In genomic region chr9:60480052-60480451, GRCm38 (mm10) we compare ENCODE assay signal across 13 mouse cellular contexts. TPM values are rescaled to one million over a fixed set of nuclear protein-coding genes. Genes with fewer than 3 reads are reported as not detected.
A peak's percentile ranks its signal among the peaks of the same experiment; 100 is the strongest.
DNase-seq lines count a peak whose midpoint lies in the region; ATAC-seq and TF ChIP-seq lines count a peak whose summit lies in the region.
"Had no signal": no experiment of that assay in that cellular context is flagged by ENCODE, and none has a peak within 500 bp of the region (broad histone marks: within the 10 kb centered on the region; RNA-seq: fewer than 3 reads in every experiment).

No protein-coding gene starts in this region.

- no peak for TF ChIP-seq POLR2A in liver, adult 2 months (IDR thresholded peaks at IDR 0.05; ENCODE audit: extremely low read depth, insufficient read depth, low read length)

- H3K27ac ChIP-seq in liver, adult 2 months (replicated peaks; ENCODE audit: insufficient read depth, low read depth, low read length): no peak overlapping the region
- H3K27ac ChIP-seq in liver, embryonic 11.5 days (ENCODE audit: low read depth, low read length): no peak overlapping the region
- H3K27ac ChIP-seq in forebrain, embryonic 16.5 days (ENCODE audit: low read length): no peak overlapping the region
- no peak overlapping the region for H3K27ac ChIP-seq in intestine, postnatal 0 days (ENCODE audit: low read depth, low read length)
- H3K27ac ChIP-seq: embryonic facial prominence, embryonic 15.5 days; heart, adult 2 months; midbrain, embryonic 12.5 days had no signal

- H3K4me3 ChIP-seq in liver, adult 2 months (ENCODE audit: insufficient read depth, low read depth, low read length): no peak overlapping the region
- H3K4me3 ChIP-seq in liver, embryonic 11.5 days (ENCODE audit: low read depth, low read length): no peak overlapping the region
- no peak overlapping the region for H3K4me3 ChIP-seq in forebrain, embryonic 16.5 days (replicated peaks; ENCODE audit: low read length)
- H3K4me3 ChIP-seq in intestine, postnatal 0 days (ENCODE audit: low read depth, low read length): no peak overlapping the region
- H3K4me3 ChIP-seq: embryonic facial prominence, embryonic 15.5 days; heart, adult 2 months; midbrain, embryonic 12.5 days had no signal

- no peaks in the 10 kb centered on the region for H3K9me3 ChIP-seq in liver, embryonic 11.5 days (ENCODE audit: control insufficient read depth, low read length)
- H3K9me3 ChIP-seq in forebrain, embryonic 16.5 days (ENCODE audit: control insufficient read depth, low read length): no peaks in the 10 kb centered on the region
- H3K9me3 ChIP-seq in intestine, postnatal 0 days (ENCODE audit: control insufficient read depth): no peaks in the 10 kb centered on the region
- H3K9me3 ChIP-seq: embryonic facial prominence, embryonic 15.5 days; midbrain, embryonic 12.5 days had no signal

- no peak for ATAC-seq in liver, embryonic 11.5 days (replicated peaks; ENCODE audit: low FRiP score)
- ATAC-seq in forebrain, embryonic 16.5 days: peak; percentile 75
- no peak for ATAC-seq in intestine, postnatal 0 days

- 82% methylated on average over 3 of the region's 3 CpGs for WGBS in liver, adult 2 months
- 76% methylated on average over 3 of the region's 3 CpGs for WGBS in liver, embryonic 11.5 days
- 38% methylated on average over 3 of the region's 3 CpGs for WGBS in forebrain, embryonic 16.5 days
- 61% methylated on average over 3 of the region's 3 CpGs for WGBS in intestine, postnatal 0 days

- peaks cover 3% of the 10 kb centered on the region; the same call in 1 of the 2 replicates for H3K4me1 ChIP-seq in liver, adult 2 months (ENCODE audit: control insufficient read depth, insufficient read depth, low read length)
- no peaks in the 10 kb centered on the region; the same call in 1 of the 2 replicates for H3K4me1 ChIP-seq in liver, embryonic 11.5 days (replicated peaks; ENCODE audit: control insufficient read depth, insufficient read depth, low read length)
- peaks cover 10% of the 10 kb centered on the region for H3K4me1 ChIP-seq in forebrain, embryonic 16.5 days (replicated peaks; ENCODE audit: control insufficient read depth, insufficient read depth, low read length)
- H3K4me1 ChIP-seq in intestine, postnatal 0 days (replicated peaks; ENCODE audit: control insufficient read depth, insufficient read depth, low read length): 0 out of 2 replicates have a peak, but pooled peaks cover 3% of the 10 kb centered on the region
- H3K4me1 ChIP-seq: midbrain, embryonic 12.5 days had no signal

- no peaks in the 10 kb centered on the region for H3K79me2 ChIP-seq in liver, adult 2 months (ENCODE audit: control insufficient read depth, insufficient read depth, low read length)

- no peak overlapping the region for H3K9ac ChIP-seq in liver, adult 2 months (ENCODE audit: low read depth, low read length)
- no peak overlapping the region for H3K9ac ChIP-seq in liver, embryonic 11.5 days (ENCODE audit: low read depth, low read length)
- H3K9ac ChIP-seq in forebrain, embryonic 16.5 days (replicated peaks; ENCODE audit: low read depth, low read length): no peak overlapping the region
- H3K9ac ChIP-seq in intestine, postnatal 0 days (ENCODE audit: low read depth, low read length): no peak overlapping the region
- H3K9ac ChIP-seq: embryonic facial prominence, embryonic 15.5 days; midbrain, embryonic 12.5 days had no signal

- TF ChIP-seq CTCF in liver, adult 2 months (IDR thresholded peaks at IDR 0.05; ENCODE audit: low read depth, low read length): no peak
- no peak for TF ChIP-seq CTCF in intestine, postnatal 0 days (IDR thresholded peaks at IDR 0.05; ENCODE audit: low read depth)

- H3K36me3 ChIP-seq in liver, adult 2 months (ENCODE audit: control insufficient read depth, insufficient read depth, low read length): no peaks in the 10 kb centered on the region
- no peaks in the 10 kb centered on the region for H3K36me3 ChIP-seq in liver, embryonic 11.5 days (ENCODE audit: control insufficient read depth, insufficient read depth, low read length)
- no peaks in the 10 kb centered on the region for H3K36me3 ChIP-seq in forebrain, embryonic 16.5 days (ENCODE audit: control insufficient read depth, insufficient read depth)
- H3K36me3 ChIP-seq in intestine, postnatal 0 days (ENCODE audit: control insufficient read depth, insufficient read depth): no peaks in the 10 kb centered on the region
- H3K36me3 ChIP-seq: embryonic facial prominence, embryonic 15.5 days; midbrain, embryonic 12.5 days had no signal

- DNase-seq in frontal cortex, adult 2 months (ENCODE audit: extremely low spot score in 1 of 2, low spot score in 1 of 2): peak; percentile 5 to 34
- DNase-seq in frontal cortex, postnatal 36 days (ENCODE audit: low spot score in 2 of 2): no peak
- DNase-seq in liver, adult 2 months (ENCODE audit: extremely low read depth, low read depth, low spot score): peak; percentile 9
- DNase-seq in liver, embryonic 11.5 days (ENCODE audit: low spot score): no peak
- DNase-seq in lung, postnatal 25 days (ENCODE audit: low spot score): peak; percentile 18
- DNase-seq in urinary bladder, adult 2 months (ENCODE audit: low spot score): no peak
- DNase-seq: cerebellum, adult 9-11 months had no signal

- peaks cover 2% of the 10 kb centered on the region; the same call in 1 of the 2 replicates for H3K27me3 ChIP-seq in liver, adult 2 months (ENCODE audit: control insufficient read depth, insufficient read depth, low read length)
- H3K27me3 ChIP-seq in liver, embryonic 11.5 days (replicated peaks; ENCODE audit: control insufficient read depth, insufficient read depth, low read length): no peaks in the 10 kb centered on the region
- H3K27me3 ChIP-seq in forebrain, embryonic 16.5 days (replicated peaks; ENCODE audit: control insufficient read depth, insufficient read depth, low read length): no peaks in the 10 kb centered on the region
- no peaks in the 10 kb centered on the region for H3K27me3 ChIP-seq in intestine, postnatal 0 days (replicated peaks; ENCODE audit: control insufficient read depth, insufficient read depth, low read length)
- H3K27me3 ChIP-seq: embryonic facial prominence, embryonic 15.5 days; midbrain, embryonic 12.5 days had no signal

- no peak overlapping the region for H3K4me2 ChIP-seq in liver, embryonic 11.5 days
- no peak overlapping the region for H3K4me2 ChIP-seq in forebrain, embryonic 16.5 days (ENCODE audit: low read length)
- no peak overlapping the region for H3K4me2 ChIP-seq in intestine, postnatal 0 days (replicated peaks; ENCODE audit: low read depth)
- H3K4me2 ChIP-seq: embryonic facial prominence, embryonic 15.5 days; midbrain, embryonic 12.5 days had no signal

RNA-seq across cellular contexts. Expression of gene Thsd4, which starts 41.8 kb away (rescaled TPM):
- 4.7 TPM in 2 replicates for polyA plus RNA-seq in frontal cortex, adult 2 months (2012; rRNA removed)
- 0.92 and 1.1 TPM in 2 replicates for total RNA-seq in liver, adult 2 months (2014; rRNA removed)
- 0.70 and 0.93 TPM in 2 replicates for polyA plus RNA-seq in liver, adult 2 months (2012; rRNA removed)
- 5.9 and 6.8 TPM in 2 replicates for polyA plus RNA-seq in liver, embryonic 11.5 days (2014; fragmentation: Nextera tagmentation; extraction: Ambion mirVana)
- 5.0 and 5.9 TPM in 2 replicates for polyA plus RNA-seq in forebrain, embryonic 16.5 days (2015; fragmentation: Nextera tagmentation; extraction: Ambion mirVana)
- polyA plus RNA-seq in intestine, postnatal 0 days (2015; fragmentation: Nextera tagmentation; extraction: Ambion mirVana): 11.4 and 13.6 TPM in 2 replicates
- polyA plus RNA-seq in urinary bladder, adult 2 months (2012; rRNA removed): 19.5 and 21.2 TPM in 2 replicates
- total RNA-seq: CH12.LX had no signal

Comparison
In these comparisons a context has a peak if more than half of its experiments do, and no peak if none do; other contexts are left out.
1. DNase-seq: peak in frontal cortex, adult 2 months (2 of 2), liver, adult 2 months (single experiment) and lung, postnatal 25 days (single experiment); none in frontal cortex, postnatal 36 days (0 of 2), liver, embryonic 11.5 days (single experiment) and urinary bladder, adult 2 months (single experiment).